Mouse (Mus musculus): Measurements from ENCODE around the gene Rnf135. TPM values are rescaled to one million over a fixed set of nuclear protein-coding genes. Genes with fewer than 3 reads are reported as not detected.
"Not testable (repeated sequence)": the region's sequence is repeated elsewhere in the genome, so short reads cannot be mapped to it uniquely, and the experiment has no call there.

Rnf135 gene
- polyA plus RNA-seq, 1 experiment = 4.9 TPM

GRCm38 (mm10) chr11:80218657-80219293, 35.1 kb downstream of the Rnf135 start:
- H3K27me3 ChIP-seq (ENCODE audit: control insufficient read depth, insufficient read depth, low read length) = no peaks in the 10 kb centered on the region
- H3K27ac ChIP-seq (ENCODE audit: control insufficient read depth, insufficient read depth, low read length) = no peak overlapping the region
- TF ChIP-seq POLR2A (IDR thresholded peaks at IDR 0.05; ENCODE audit: control insufficient read depth, extremely low read depth, insufficient read depth, low read length, poor library complexity) (no peak), CTCF (IDR thresholded peaks at IDR 0.05; ENCODE audit: borderline replicate concordance, control insufficient read depth, extremely low read depth, insufficient read depth, low read length, poor library complexity) (no peak)
- H3K4me1 ChIP-seq (replicated peaks; ENCODE audit: control insufficient read depth, insufficient read depth, low read length) = no peaks in the 10 kb centered on the region
- no peak overlapping the region for H3K4me3 ChIP-seq (ENCODE audit: control insufficient read depth, insufficient read depth, low read length)
- no peak for DNase-seq
- peaks cover 5% of the 10 kb centered on the region; the same call in 1 of the 2 replicates for H3K36me3 ChIP-seq (ENCODE audit: control insufficient read depth, insufficient read depth, low read length)
- 90% methylated on average over 11 of the region's 11 CpGs for WGBS

- peaks cover 23% of the 10 kb centered on the region for H3K36me3 ChIP-seq (ENCODE audit: control insufficient read depth, insufficient read depth, low read length)
- not testable (repeated sequence) for H3K4me3 ChIP-seq (ENCODE audit: control insufficient read depth, insufficient read depth, low read length); DNase-seq; H3K27me3 ChIP-seq (ENCODE audit: control insufficient read depth, insufficient read depth, low read length); H3K4me1 ChIP-seq (replicated peaks; ENCODE audit: control insufficient read depth, insufficient read depth, low read length); H3K27ac ChIP-seq (ENCODE audit: control insufficient read depth, insufficient read depth, low read length)
- 76% methylated on average over 5 of the region's 5 CpGs for WGBS
Measured at GRCm38 (mm10) chr11:80230066-80230465, 46.4 kb downstream of the Rnf135 start.

GRCm38 (mm10) chr11:80237278-80237677, 53.6 kb downstream of the Rnf135 start:
- DNase-seq = no peak
- peaks cover 22% of the 10 kb centered on the region for H3K36me3 ChIP-seq (ENCODE audit: control insufficient read depth, insufficient read depth, low read length)
- H3K27me3 ChIP-seq (ENCODE audit: control insufficient read depth, insufficient read depth, low read length) = no peaks in the 10 kb centered on the region
- 92% methylated on average over 3 of the region's 3 CpGs for WGBS
- H3K27ac ChIP-seq (ENCODE audit: control insufficient read depth, insufficient read depth, low read length) = no peak overlapping the region
- H3K4me1 ChIP-seq (replicated peaks; ENCODE audit: control insufficient read depth, insufficient read depth, low read length) = no peaks in the 10 kb centered on the region
- H3K4me3 ChIP-seq (ENCODE audit: control insufficient read depth, insufficient read depth, low read length) = no peak overlapping the region
- TF ChIP-seq POLR2A (IDR thresholded peaks at IDR 0.05; ENCODE audit: control insufficient read depth, extremely low read depth, insufficient read depth, low read length, poor library complexity) (no peak), CTCF (IDR thresholded peaks at IDR 0.05; ENCODE audit: borderline replicate concordance, control insufficient read depth, extremely low read depth, insufficient read depth, low read length, poor library complexity) (no peak)

GRCm38 (mm10) chr11:80238306-80238705, 54.7 kb downstream of the Rnf135 start:
- WGBS = 94% methylated on average over 4 of the region's 4 CpGs
- Histone ChIP-seq H3K4me1 (replicated peaks; ENCODE audit: control insufficient read depth, insufficient read depth, low read length) (no peaks in the 10 kb centered on the region), H3K27ac (ENCODE audit: control insufficient read depth, insufficient read depth, low read length) (no peak overlapping the region), H3K27me3 (ENCODE audit: control insufficient read depth, insufficient read depth, low read length) (no peaks in the 10 kb centered on the region), H3K36me3 (ENCODE audit: control insufficient read depth, insufficient read depth, low read length) (peaks cover 32% of the 10 kb centered on the region), H3K4me3 (ENCODE audit: control insufficient read depth, insufficient read depth, low read length) (no peak overlapping the region)
- DNase-seq = no peak
- TF ChIP-seq CTCF (IDR thresholded peaks at IDR 0.05; ENCODE audit: borderline replicate concordance, control insufficient read depth, extremely low read depth, insufficient read depth, low read length, poor library complexity) (no peak), POLR2A (IDR thresholded peaks at IDR 0.05; ENCODE audit: control insufficient read depth, extremely low read depth, insufficient read depth, low read length, poor library complexity) (no peak)

GRCm38 (mm10) chr11:80247026-80247425, 63.4 kb downstream of the Rnf135 start:
- Histone ChIP-seq H3K27me3 (ENCODE audit: control insufficient read depth, insufficient read depth, low read length) (no peaks in the 10 kb centered on the region), H3K36me3 (ENCODE audit: control insufficient read depth, insufficient read depth, low read length) (peaks cover 64% of the 10 kb centered on the region), H3K4me1 (replicated peaks; ENCODE audit: control insufficient read depth, insufficient read depth, low read length) (no peaks in the 10 kb centered on the region), H3K27ac (ENCODE audit: control insufficient read depth, insufficient read depth, low read length) (no peak overlapping the region), H3K4me3 (ENCODE audit: control insufficient read depth, insufficient read depth, low read length) (no peak overlapping the region)
- no peak for DNase-seq
- TF ChIP-seq CTCF (IDR thresholded peaks at IDR 0.05; ENCODE audit: borderline replicate concordance, control insufficient read depth, extremely low read depth, insufficient read depth, low read length, poor library complexity) (no peak), POLR2A (IDR thresholded peaks at IDR 0.05; ENCODE audit: control insufficient read depth, extremely low read depth, insufficient read depth, low read length, poor library complexity) (no peak)

- TF ChIP-seq POLR2A (IDR thresholded peaks at IDR 0.05; ENCODE audit: control insufficient read depth, extremely low read depth, insufficient read depth, low read length, poor library complexity) (no peak), CTCF (IDR thresholded peaks at IDR 0.05; ENCODE audit: borderline replicate concordance, control insufficient read depth, extremely low read depth, insufficient read depth, low read length, poor library complexity) (no peak)
- 97% methylated on average over 3 of the region's 3 CpGs for WGBS
- H3K4me1 ChIP-seq (replicated peaks; ENCODE audit: control insufficient read depth, insufficient read depth, low read length) = no peaks in the 10 kb centered on the region
- DNase-seq = no peak
- H3K36me3 ChIP-seq (ENCODE audit: control insufficient read depth, insufficient read depth, low read length) = peaks cover 50% of the 10 kb centered on the region
- no peak overlapping the region for H3K27ac ChIP-seq (ENCODE audit: control insufficient read depth, insufficient read depth, low read length)
- H3K4me3 ChIP-seq (ENCODE audit: control insufficient read depth, insufficient read depth, low read length) = no peak overlapping the region
- H3K27me3 ChIP-seq (ENCODE audit: control insufficient read depth, insufficient read depth, low read length) = no peaks in the 10 kb centered on the region
Measured at GRCm38 (mm10) chr11:80248531-80248930, 64.9 kb downstream of the Rnf135 start.

Other genes starting within 250 kb of the Rnf135 start
- 7.8 and 8.2 TPM in 2 replicates for gene Utp6, start 221.5 kb upstream of the Rnf135 start, polyA plus RNA-seq (2012; rRNA removed)
- gene Suz12, start 190.7 kb upstream of the Rnf135 start, polyA plus RNA-seq (2012; rRNA removed) = 14.7 and 17.3 TPM in 2 replicates
- 65.0 and 65.3 TPM in 2 replicates for gene Crlf3, start 102.9 kb upstream of the Rnf135 start, polyA plus RNA-seq (2012; rRNA removed)
- gene Atad5, start 94.5 kb upstream of the Rnf135 start, polyA plus RNA-seq (2012; rRNA removed) = 3.6 and 5.1 TPM in 2 replicates
- 5.1 and 6.8 TPM in 2 replicates for gene Tefm, start 41.7 kb upstream of the Rnf135 start, polyA plus RNA-seq (2012; rRNA removed)
- 4.5 and 5.1 TPM in 2 replicates for gene Adap2, start 29.7 kb upstream of the Rnf135 start, polyA plus RNA-seq (2012; rRNA removed)
- 11.7 and 13.7 TPM in 2 replicates for gene Rhot1, start 25.2 kb downstream of the Rnf135 start, polyA plus RNA-seq (2012; rRNA removed)
- gene Rhbdl3, start 117.1 kb downstream of the Rnf135 start, polyA plus RNA-seq (2012; rRNA removed) = 8.7 and 9.6 TPM in 2 replicates
- gene 5730455P16Rik, start 194.2 kb downstream of the Rnf135 start, polyA plus RNA-seq (2012; rRNA removed) = 5.4 and 8.6 TPM in 2 replicates
- gene Zfp207, start 199.4 kb downstream of the Rnf135 start, polyA plus RNA-seq (2012; rRNA removed) = 243 and 267 TPM in 2 replicates
- 71.7 and 78.4 TPM in 2 replicates for gene Psmd11, start 244.8 kb downstream of the Rnf135 start, polyA plus RNA-seq (2012; rRNA removed)